Mouse (Mus musculus) olfactory bulb, adult 2 months (tissue): ENCODE measurements around the gene Ugp2.

Source experiments
- CTCF ChIP-seq: fragments of 200-500 bp; IDR thresholded peaks from 2 replicates; pipeline ENCODE4 v1.5.1; 2012; ENCODE audit warnings: low read depth, mild to moderate bottlenecking, low read length, moderate library complexity; ENCODE audit not compliant: insufficient read depth
- POLR2A ChIP-seq: fragments of 200-500 bp; IDR thresholded peaks from 2 replicates; pipeline ENCODE4 v1.6.1; 2012; ENCODE audit warnings: mild to moderate bottlenecking, low read depth, low read length, moderate library complexity; ENCODE audit not compliant: insufficient read depth

DNA sequence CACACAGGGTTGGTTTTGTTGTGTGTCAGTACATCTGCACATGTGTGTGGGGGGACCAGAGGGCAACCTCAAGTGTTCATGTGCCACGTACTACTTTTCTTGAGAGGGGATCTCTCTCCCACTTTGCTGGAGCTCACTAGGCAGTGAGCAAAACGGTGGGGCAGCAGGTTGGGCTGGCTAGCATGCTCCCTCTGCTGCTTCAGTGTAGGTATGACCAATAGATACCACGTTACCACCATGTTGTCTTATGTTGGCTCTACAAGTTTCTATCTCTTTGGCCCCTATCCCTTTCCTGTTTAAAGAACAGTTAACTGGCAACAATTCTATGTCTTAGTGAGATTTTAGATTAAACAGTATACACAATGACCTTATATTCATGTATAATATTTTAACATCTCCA lies 48.7 kb downstream of the Ugp2 start:
- no peak for TF ChIP-seq POLR2A
- TF ChIP-seq CTCF = no peak
